Mouse (Mus musculus): Measurements from ENCODE around the gene Xpnpep2.
A peak's percentile ranks its signal among the peaks of the same experiment; 100 is the strongest.

The Xpnpep2 gene

DNA sequence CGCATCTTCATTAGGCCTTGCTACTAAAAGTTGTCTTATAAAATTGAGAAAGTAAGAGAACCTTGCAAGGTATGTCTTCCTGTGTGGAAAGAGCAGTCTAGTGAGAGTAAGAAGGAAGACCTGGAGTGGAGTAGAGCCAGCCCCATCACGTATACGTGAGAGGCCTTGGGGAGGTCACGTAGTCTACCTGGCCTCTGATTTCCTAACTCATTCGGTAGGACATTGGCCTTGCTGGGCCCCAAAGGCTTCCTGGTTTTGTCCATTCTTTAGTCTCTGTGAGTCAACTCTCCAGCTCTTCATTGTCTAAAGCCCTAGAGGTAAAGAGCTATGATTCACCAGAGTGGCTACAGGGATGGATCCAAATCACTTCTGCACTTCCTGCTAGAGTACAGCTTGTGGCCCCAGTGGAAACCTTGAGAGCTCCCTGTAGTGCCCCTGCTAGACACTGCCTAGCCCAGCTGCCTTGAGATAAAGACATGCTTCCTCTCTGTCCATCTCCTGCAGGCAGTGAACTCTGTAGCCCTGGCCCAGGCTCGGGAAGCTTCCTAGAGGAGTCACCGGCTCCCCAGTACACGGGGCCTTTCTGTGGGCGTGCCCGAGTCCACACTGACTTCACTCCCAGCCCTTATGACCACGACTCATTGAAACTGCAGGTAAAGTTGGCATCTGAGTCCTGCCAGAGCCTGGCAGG is 49.8 kb downstream of the Xpnpep2 start:
- peak; percentile 57 for DNase-seq (ENCODE audit: low read depth, low spot score)

DNA sequence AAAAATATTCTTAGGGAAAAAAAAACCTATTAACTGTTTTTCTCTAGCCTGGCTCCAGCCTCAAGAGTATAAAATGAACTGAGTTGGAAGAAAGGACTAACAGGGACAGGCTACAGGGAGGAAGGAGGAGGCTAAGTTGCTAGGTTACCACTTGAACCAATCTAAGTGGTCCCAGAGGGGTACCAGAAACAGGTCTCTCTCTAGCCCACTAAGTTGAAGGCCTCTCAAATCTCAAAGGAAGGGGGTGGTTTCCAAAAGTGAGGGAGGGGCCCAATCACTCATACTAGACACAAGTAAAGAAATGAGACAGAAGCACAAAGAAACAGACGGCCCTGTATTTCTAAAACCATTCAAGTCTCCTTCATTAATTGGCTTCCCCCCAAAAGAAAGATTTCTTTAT is 61.4 kb downstream of the Xpnpep2 start:
- DNase-seq (ENCODE audit: low read depth, low spot score), result no peak

DNA sequence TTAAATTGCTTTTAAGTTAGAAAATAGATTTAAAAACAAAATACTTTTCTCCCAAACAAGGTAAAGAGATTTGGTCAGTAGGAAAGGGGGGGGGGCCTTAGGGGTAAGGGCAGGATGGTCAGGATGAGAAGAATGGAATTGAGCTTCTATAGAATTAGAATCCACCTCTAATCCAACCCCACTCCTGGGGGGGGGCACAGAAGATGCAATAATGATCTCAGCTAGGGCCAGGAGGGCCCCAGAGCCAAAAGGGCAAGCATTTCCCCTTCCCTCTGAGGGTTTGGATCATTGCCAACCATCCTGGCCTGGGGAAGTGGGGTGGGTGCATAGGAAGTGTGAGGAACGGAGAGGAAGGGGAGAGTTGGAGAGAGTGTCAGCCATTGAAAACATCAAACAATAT is 61.8 kb downstream of the Xpnpep2 start:
- no peak for DNase-seq (ENCODE audit: low read depth, low spot score)

DNA sequence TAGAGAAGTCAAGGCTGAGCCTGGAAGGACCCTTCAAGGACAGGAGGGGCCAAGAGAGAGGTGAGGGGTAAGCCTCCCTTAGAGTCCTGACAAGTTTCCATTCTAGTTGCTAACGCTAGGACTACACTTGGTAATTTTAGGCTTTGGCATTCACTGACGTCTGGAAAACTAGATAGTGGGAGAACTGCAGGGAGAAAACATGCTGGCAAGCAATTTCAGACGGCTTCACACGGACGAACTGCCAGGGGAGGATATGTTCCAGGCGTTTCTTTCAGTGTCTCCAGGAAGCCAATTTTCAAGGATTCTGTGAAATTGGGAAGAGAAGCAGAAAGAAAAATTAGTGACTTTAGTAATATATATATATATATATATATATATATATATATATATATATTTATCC is 73.3 kb downstream of the Xpnpep2 start:
- DNase-seq (ENCODE audit: low read depth, low spot score), result no peak

DNA sequence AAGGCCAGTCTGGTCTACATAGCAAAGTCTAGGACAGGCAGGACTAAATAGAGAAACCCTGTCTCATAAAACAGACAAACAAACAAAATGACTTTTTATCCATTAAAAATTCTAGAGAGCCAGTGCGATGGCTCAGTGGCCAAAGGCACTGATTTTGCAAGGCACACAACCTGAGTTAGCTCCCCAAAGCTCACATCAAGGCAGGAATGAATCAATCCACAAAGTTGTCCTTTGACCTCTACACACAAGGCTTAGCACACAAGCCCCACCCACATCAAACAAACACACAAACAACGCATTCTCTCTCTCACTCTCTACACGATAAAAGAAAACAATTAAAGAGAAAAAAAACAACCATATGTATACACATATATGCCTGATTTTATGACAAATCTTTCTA is 76.2 kb downstream of the Xpnpep2 start:
- no peak for DNase-seq (ENCODE audit: low read depth, low spot score)

All from 3T3-L1 (cell line).